22 mouse cellular contexts compared by ENCODE assay signal in genomic region chr9:81676716-81677115, GRCm38 (mm10). TPM values are rescaled to one million over a fixed set of nuclear protein-coding genes. Genes with fewer than 3 reads are reported as not detected.
DNase-seq lines count a peak whose midpoint lies in the region; ATAC-seq and TF ChIP-seq lines count a peak whose summit lies in the region.
"Had no signal": no experiment of that assay in that cellular context is flagged by ENCODE, and none has a peak within 500 bp of the region (broad histone marks: within the 10 kb centered on the region; RNA-seq: fewer than 3 reads in every experiment).

No protein-coding gene starts in this region.

- WGBS in kidney, adult 2 months: 48% methylated on average over 1 of the region's 1 CpGs
- WGBS in kidney, embryonic 16.5 days: 87% methylated on average over 1 of the region's 1 CpGs
- WGBS in heart, embryonic 10.5 days: 93% methylated on average over 1 of the region's 1 CpGs
- 91% methylated on average over 1 of the region's 1 CpGs for WGBS in midbrain, embryonic 11.5 days

- no peaks in the 10 kb centered on the region; the same call in 1 of the 2 replicates for H3K27me3 ChIP-seq in kidney, adult 2 months (replicated peaks; ENCODE audit: control insufficient read depth, insufficient read depth, low read length)
- no peaks in the 10 kb centered on the region for H3K27me3 ChIP-seq in kidney, embryonic 16.5 days (ENCODE audit: insufficient read depth, low read length)
- no peaks in the 10 kb centered on the region for H3K27me3 ChIP-seq in heart, embryonic 10.5 days (ENCODE audit: insufficient read depth, poor library complexity, severe bottlenecking)
- H3K27me3 ChIP-seq in midbrain, embryonic 11.5 days (ENCODE audit: control insufficient read depth, insufficient read depth, low read length): no peaks in the 10 kb centered on the region
- H3K27me3 ChIP-seq: embryonic facial prominence, embryonic 12.5 days; forebrain, embryonic 15.5 days; heart, embryonic 13.5 days; hindbrain, embryonic 12.5 days had no signal

- no peaks in the 10 kb centered on the region for H3K4me1 ChIP-seq in kidney, adult 2 months (ENCODE audit: control insufficient read depth, insufficient read depth, low read length)
- H3K4me1 ChIP-seq in kidney, embryonic 16.5 days (ENCODE audit: insufficient read depth, low read length): no peaks in the 10 kb centered on the region
- H3K4me1 ChIP-seq in heart, embryonic 10.5 days: no peaks in the 10 kb centered on the region
- no peaks in the 10 kb centered on the region for H3K4me1 ChIP-seq in midbrain, embryonic 11.5 days (ENCODE audit: control insufficient read depth, insufficient read depth, low read length)
- H3K4me1 ChIP-seq: embryonic facial prominence, embryonic 12.5 days; forebrain, embryonic 15.5 days; heart, embryonic 13.5 days; hindbrain, embryonic 12.5 days had no signal

- TF ChIP-seq POLR2A in kidney, adult 2 months (IDR thresholded peaks at IDR 0.05; ENCODE audit: low read depth, low read length): no peak

- no peaks in the 10 kb centered on the region; the same call in 1 of the 2 replicates for H3K9me3 ChIP-seq in kidney, embryonic 16.5 days (ENCODE audit: low read length)
- H3K9me3 ChIP-seq in heart, embryonic 10.5 days: peaks cover 4% of the 10 kb centered on the region
- no peaks in the 10 kb centered on the region for H3K9me3 ChIP-seq in midbrain, embryonic 11.5 days (ENCODE audit: control insufficient read depth, low read length)
- H3K9me3 ChIP-seq: embryonic facial prominence, embryonic 12.5 days; forebrain, embryonic 15.5 days; hindbrain, embryonic 12.5 days had no signal

- peak overlapping the region; percentile 86; the same call in 1 of the 2 replicates for H3K27ac ChIP-seq in kidney, adult 2 months (ENCODE audit: insufficient read depth, low read depth, low read length)
- H3K27ac ChIP-seq in kidney, embryonic 16.5 days (ENCODE audit: low read length): no peak overlapping the region
- H3K27ac ChIP-seq in heart, embryonic 10.5 days: no peak overlapping the region
- H3K27ac ChIP-seq in midbrain, embryonic 11.5 days (ENCODE audit: low read depth, low read length): no peak overlapping the region
- H3K27ac ChIP-seq: embryonic facial prominence, embryonic 12.5 days; forebrain, embryonic 15.5 days; heart, embryonic 13.5 days; hindbrain, embryonic 12.5 days had no signal

- no peaks in the 10 kb centered on the region for H3K36me3 ChIP-seq in kidney, adult 2 months (ENCODE audit: control insufficient read depth, insufficient read depth, low read length)
- H3K36me3 ChIP-seq in kidney, embryonic 16.5 days (ENCODE audit: insufficient read depth, low read length): no peaks in the 10 kb centered on the region
- no peaks in the 10 kb centered on the region for H3K36me3 ChIP-seq in heart, embryonic 10.5 days
- no peaks in the 10 kb centered on the region for H3K36me3 ChIP-seq in midbrain, embryonic 11.5 days (ENCODE audit: control insufficient read depth, insufficient read depth, low read length)
- H3K36me3 ChIP-seq: embryonic facial prominence, embryonic 12.5 days; forebrain, embryonic 15.5 days; G1E; heart, embryonic 13.5 days; hindbrain, embryonic 12.5 days had no signal

- no peak for TF ChIP-seq CTCF in kidney, adult 2 months (conservative IDR thresholded peaks at IDR 0.05; ENCODE audit: insufficient read depth, insufficient read length, low read depth, low read length)

- no peak overlapping the region for H3K4me3 ChIP-seq in kidney, adult 2 months (ENCODE audit: insufficient read depth, low read depth, low read length)
- H3K4me3 ChIP-seq in kidney, embryonic 16.5 days (ENCODE audit: low read length): no peak overlapping the region
- H3K4me3 ChIP-seq in heart, embryonic 10.5 days: no peak overlapping the region
- no peak overlapping the region for H3K4me3 ChIP-seq in midbrain, embryonic 11.5 days (ENCODE audit: low read depth, low read length)
- H3K4me3 ChIP-seq: embryonic facial prominence, embryonic 12.5 days; forebrain, embryonic 15.5 days; heart, embryonic 13.5 days; hindbrain, embryonic 12.5 days had no signal

- peak; percentile 85 for ATAC-seq in kidney, embryonic 16.5 days (ENCODE audit: low FRiP score, low TSS enrichment)
- no peak for ATAC-seq in midbrain, embryonic 11.5 days (ENCODE audit: low FRiP score)
- ATAC-seq: activated CD4-positive, CD25-positive, alpha-beta regulatory T cell, adult 4 months; CD4-positive, CD25-positive, alpha-beta regulatory T cell, adult 4 months; forebrain, embryonic 15.5 days had no signal

- no peak overlapping the region for H3K4me2 ChIP-seq in kidney, embryonic 16.5 days (replicated peaks; ENCODE audit: low read depth, low read length)
- no peak overlapping the region for H3K4me2 ChIP-seq in midbrain, embryonic 11.5 days
- H3K4me2 ChIP-seq: embryonic facial prominence, embryonic 12.5 days; forebrain, embryonic 15.5 days; heart, embryonic 13.5 days; hindbrain, embryonic 12.5 days had no signal

- H3K9ac ChIP-seq in kidney, embryonic 16.5 days (replicated peaks; ENCODE audit: low read length): no peak overlapping the region
- no peak overlapping the region for H3K9ac ChIP-seq in midbrain, embryonic 11.5 days (ENCODE audit: low read length)
- H3K9ac ChIP-seq: embryonic facial prominence, embryonic 12.5 days; forebrain, embryonic 15.5 days; heart, embryonic 13.5 days; hindbrain, embryonic 12.5 days had no signal

- peak; percentile 55 for DNase-seq in kidney, adult 11 months
- DNase-seq in kidney, postnatal 4 days: no peak
- peak; percentile 79 for DNase-seq in kidney, adult 2 months
- peak; percentile 10 to 52 for DNase-seq in kidney, postnatal 25 days
- no peak for DNase-seq in heart, embryonic 10.5 days (ENCODE audit: low spot score)
- no peak for DNase-seq in midbrain, embryonic 11.5 days (ENCODE audit: low spot score, missing footprints)
- no peak for DNase-seq in gastrocnemius, postnatal 25 days
- DNase-seq: adrenal gland, postnatal 14 days; B cell, adult 2 months; cerebellum, adult 11-12 months; cerebellum, adult 9-10 months; cerebellum, postnatal 25 days; gastrocnemius, postnatal 10 days; heart, postnatal 4 days had no signal

RNA-seq across cellular contexts. Expression of gene Htr1b, which starts 43.1 kb away (rescaled TPM):
- 3.8 and 5.8 TPM in 2 replicates for polyA plus RNA-seq in kidney, adult 2 months (2012; rRNA removed)
- 0.26 and 0.45 TPM in 2 replicates for polyA plus RNA-seq in kidney, embryonic 16.5 days (2015; fragmentation: Nextera tagmentation; extraction: Ambion mirVana)
- polyA plus RNA-seq in heart, embryonic 10.5 days (2016; fragmentation: Nextera tagmentation; extraction: Ambion mirVana): 0.58 and 0.74 TPM in 2 replicates
- 0.41 and 0.44 TPM in 2 replicates for polyA plus RNA-seq in midbrain, embryonic 11.5 days (2014; fragmentation: Nextera tagmentation; extraction: Ambion mirVana)
- total RNA-seq in gastrocnemius, postnatal 25 days (2021): under 1 TPM; 0.18 to 0.32 TPM
- polyA plus RNA-seq: activated CD4-positive, CD25-positive, alpha-beta regulatory T cell, adult 4 months; CD4-positive, CD25-positive, alpha-beta regulatory T cell, adult 4 months; G1E had no signal

Comparison
In these comparisons a context has a peak if more than half of its experiments do, and no peak if none do; other contexts are left out.
1. DNase-seq: peak in kidney, adult 11 months (single experiment), kidney, adult 2 months (single experiment) and kidney, postnatal 25 days (2 of 2); none in kidney, postnatal 4 days (0 of 2), heart, embryonic 10.5 days (single experiment), midbrain, embryonic 11.5 days (single experiment) and gastrocnemius, postnatal 25 days (single experiment).